Mouse (Mus musculus) layer of hippocampus, postnatal 36 days (tissue): ENCODE data around the gene Slit3. TPM values are rescaled to one million over a fixed set of nuclear protein-coding genes. Genes with fewer than 3 reads are reported as not detected.

Source experiments
- DNase-seq, 2 experiments: peaks; one replicate each; pipeline ENCODE4 v3.0.0; 2022
- total RNA-seq, 2 experiments: library from RNA; stranded (reverse); gene quantifications; 2 replicates each; pipeline ENCODE4 v1.2.3; 2021

Slit3 gene
- total RNA-seq, 2 experiments from 2014 or later: 91.0 to 112 TPM

DNA sequence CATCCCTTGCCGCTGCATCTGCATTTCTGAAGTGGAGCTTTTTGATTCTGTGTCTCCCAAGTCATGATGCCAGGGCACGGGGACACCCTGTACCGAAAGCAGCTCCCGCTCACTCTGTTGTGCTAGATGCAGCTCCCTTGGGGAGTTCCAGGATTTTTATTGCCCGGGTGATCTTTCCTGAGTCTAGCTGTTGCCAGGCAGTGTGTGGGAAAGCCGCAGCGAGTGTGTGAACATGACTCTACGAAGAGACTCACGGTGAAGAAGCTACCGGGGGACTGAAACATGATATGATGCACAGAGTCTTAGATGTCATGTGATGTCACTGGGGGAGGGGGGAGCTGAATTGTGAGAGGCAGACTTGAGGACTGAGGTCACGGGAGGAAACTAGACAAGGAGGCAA, 518.4 kb downstream of the Slit3 start:
- no peak for DNase-seq

DNA sequence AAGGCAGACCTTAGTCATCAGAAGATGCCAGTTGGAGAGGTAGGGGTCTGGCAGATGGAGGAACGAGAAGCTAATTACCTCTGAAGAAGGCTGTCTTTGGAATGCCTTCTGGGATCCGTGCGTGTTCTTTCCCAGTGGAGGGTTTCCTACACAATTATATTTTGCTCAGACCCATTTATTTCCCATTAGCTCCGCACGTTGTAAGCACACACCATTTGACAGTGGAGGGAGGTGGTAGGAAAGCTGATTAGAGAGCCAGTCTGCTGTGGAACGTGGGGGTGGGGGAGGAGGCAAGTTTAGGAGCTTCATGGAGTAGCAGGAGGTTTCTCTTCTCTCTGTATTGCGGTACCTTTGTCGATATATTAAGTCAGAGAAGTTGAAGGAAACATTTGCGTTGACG, 530.3 kb downstream of the Slit3 start:
- DNase-seq: no peak

DNA sequence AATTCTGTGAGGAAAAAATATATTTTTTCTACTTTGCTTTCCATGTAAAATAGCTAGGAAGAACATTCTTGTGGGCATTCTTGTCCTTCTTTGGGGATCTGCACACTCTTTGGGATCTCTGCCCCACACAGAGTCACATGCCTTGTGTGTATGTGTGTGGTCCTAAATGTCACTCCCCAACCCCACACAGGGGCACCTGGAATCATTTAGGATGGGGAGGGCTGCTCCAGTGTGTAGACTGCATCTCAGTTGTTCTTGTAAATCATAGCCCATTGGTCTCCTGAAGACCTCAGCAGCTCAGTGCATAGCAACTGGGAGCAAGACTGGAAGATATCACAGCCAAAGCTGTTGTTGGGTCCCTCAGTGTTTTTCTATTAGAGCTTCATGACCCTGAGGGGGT, 534.8 kb downstream of the Slit3 start:
- no peak for DNase-seq

DNA sequence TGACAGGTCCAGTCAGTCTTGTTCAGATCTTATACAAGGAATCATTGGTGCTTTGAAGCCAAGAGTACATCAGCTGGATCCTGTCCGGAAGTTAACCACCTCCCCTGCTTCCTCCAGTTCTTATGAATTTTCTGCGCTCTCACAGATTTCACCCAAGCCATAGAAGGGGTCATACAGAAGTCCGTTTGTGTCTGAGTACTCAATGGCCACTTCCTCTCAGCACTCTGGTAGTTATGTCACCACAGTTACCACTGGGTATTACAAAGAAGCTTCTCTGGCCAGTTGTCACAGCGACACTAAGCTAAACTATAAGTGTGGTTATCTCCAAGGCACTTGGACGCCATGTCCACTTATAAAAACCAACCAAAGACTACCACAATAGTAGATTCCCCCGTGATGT, 536.6 kb downstream of the Slit3 start:
- no peak for DNase-seq

DNA sequence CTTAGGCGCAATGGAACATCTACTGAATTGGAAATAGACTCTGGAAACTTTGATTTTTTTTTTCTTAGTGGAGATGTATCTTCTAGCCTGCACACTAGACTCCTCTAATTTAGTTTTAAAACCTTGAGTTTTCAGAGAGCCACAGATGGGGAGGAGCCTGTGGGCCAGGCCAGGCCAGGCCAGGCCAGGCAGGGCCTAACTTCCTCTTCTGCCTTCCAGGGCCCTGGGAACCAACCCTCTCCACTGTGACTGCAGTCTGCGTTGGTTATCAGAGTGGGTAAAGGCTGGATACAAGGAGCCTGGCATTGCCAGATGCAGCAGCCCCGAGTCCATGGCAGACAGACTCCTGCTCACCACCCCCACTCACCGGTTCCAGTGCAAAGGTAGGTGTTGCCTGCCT, 539.9 kb downstream of the Slit3 start:
- DNase-seq: no peak

DNA sequence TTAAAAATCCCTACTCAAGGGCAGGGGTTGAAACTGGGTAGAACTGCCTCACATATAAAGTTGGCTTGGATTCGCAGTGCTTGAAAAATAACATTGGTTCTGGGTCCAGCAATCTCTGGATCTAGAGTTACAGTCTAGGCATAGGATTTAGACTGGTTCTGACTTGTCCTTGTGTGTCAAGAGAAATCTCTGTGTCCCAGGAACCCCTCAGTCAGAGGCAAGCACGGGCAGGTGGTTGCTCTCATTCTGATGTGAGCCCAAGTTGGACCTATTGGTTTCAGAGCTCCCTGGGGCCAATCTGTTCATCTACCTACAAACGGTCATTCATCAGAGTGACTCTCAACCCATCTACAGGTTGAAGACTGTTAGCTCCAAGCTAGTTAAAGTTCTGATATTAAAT, 541.9 kb downstream of the Slit3 start:
- no peak for DNase-seq

DNA sequence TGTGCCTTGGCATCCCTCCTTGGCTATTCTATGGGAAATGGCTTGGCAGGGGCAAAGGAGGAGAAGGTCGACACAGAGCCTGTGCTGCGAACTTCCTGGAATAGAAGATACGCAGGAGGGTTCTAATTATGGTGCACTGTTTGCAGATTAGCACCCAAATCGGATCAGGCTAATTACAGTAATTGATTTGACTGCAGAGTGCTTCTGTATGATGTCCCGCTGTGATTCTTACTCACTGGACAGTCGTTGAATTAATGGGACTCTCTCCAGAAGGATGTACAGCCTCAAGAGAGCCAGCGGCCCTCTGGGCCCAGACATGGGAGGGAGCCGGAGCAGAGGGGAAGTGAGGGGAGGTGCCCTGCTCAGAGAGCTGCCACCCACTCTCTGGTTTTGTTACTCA, 542.6 kb downstream of the Slit3 start:
- DNase-seq: no peak

DNA sequence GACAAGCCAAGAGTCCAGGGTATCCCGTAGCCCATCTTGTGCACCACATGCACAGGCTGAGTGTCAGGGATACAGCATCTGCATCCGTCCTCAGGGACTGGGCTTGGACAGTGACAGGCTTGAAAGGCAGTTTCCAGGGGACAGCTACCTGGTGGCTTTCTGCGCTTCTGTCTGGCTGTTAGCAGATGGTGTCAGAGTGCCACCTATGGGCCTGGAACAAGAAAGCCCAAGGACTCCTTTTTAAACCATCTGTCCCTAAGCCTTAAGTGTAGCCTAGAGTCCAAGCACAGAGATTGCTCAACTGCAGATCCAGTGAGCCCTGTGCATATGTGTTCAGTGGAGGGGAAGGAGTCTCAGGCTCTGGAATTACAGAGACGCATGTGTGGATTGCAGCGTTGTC, 544.0 kb downstream of the Slit3 start:
- peak in 1 of 2 experiments; percentile 49 for DNase-seq

DNA sequence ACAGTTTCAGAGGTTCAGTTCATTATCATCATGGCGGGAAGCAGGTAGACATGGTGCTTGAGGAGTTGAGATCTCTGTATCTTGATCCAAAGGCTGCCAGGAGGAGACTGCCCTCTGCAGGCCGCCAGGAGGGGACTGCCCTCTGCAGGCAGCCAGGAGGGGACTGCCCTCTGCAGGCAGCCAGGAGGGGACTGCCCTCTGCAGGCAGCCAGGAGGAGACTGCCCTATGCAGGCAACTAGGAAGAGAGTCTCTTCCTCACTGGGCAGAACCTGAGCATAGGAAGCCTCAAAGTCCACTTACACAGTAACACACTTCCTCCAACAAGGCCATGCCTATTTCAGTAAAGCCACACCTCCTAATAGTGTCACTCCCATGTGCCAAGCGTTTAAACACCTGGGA, 546.4 kb downstream of the Slit3 start:
- DNase-seq: no peak

DNA sequence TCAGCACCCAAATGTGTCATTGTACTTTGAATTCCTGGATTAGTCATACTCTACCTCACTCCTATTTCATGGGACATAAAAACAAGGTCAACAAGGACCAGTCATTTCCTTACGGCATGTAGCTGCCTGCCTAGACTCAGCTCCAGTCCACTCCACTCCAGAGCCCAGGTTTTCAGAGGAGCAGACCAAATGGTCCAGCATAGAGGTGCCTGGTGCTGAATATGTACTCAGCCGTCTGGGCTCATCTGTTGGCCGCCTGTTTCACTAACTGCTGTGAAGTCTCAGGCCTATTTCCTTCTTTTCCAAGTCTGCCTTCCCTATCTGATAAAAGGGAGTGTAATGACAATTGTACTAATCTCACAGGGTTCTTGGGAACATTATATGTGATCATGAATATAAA, 547.1 kb downstream of the Slit3 start:
- peak in 1 of 2 experiments; percentile 48 for DNase-seq

DNA sequence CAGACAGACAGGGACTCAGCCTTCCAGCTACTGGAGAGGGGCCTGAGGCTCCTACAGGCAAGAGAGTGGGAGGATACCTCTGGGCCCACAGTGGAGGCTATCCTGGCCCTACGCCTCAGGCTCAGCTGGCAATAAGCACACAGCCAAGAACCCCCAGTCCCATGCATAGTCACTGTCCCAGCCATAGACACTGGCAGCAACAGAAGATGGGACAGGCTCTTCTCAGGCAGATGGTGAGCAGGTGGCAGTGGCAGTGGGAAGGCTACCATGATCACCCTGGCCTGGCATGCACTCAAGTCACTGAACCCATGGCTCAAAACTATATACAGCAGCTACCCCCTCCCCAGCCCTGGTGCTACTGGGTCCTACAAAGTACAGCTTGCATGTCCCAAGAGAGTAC, 547.7 kb downstream of the Slit3 start:
- DNase-seq: peak; percentile 57 to 63

DNA sequence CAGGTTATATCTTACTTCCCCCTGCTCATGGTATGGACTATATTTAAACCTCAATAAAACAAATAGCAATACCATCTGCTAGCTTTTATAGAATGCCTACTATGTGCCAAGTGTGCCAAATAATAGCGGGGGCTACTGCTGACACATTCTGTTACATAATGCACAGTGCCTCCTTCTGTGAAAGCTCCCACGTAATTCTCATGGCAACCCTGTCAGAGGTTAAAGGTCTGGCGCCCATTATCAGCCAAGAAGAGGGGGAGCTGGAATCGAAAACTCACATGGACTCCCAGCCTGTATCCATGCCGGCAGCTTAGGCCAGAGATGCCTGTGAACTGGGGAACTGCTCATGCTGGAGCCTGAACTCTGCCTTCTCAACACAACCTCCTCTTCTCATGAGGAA, 548.5 kb downstream of the Slit3 start:
- no peak for DNase-seq

DNA sequence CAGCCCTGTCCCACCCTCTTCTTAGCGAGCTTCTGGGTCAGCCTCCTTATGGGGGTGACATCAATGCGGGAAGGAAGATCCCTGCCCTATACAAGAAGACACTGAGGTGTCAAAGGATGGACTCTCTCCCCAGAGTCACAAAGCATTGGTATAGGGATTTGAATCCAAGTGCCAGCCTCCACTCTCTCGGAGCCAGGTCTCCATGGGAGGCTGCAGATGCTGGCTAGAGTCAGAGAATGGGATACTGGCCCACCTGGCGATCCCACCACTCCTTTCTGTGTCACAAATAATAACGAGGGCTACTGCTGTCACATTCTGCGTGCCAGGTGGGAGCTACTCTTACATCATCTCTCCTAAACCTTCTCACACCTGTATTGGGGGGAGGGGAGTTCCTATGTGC, 549.2 kb downstream of the Slit3 start:
- no peak for DNase-seq

DNA sequence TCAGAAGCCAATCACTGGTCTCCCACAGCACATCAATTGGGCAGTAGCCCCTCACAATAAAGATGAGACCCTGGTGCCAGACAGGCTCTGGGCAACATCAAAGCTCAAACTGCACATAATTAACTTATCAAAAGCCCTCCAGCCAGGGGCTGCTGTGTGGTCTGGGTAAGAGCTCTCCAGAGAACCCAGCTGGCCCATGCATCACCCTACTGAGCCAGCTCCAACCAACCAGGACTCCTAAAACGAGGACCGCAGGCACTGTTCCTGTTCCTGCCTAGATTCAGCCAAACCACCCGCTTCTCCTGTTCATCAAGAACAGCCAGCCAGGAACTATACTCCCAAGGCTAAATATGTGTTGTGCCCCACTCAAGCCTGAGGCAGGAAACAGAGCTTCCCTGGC, 549.7 kb downstream of the Slit3 start:
- DNase-seq: no peak

DNA sequence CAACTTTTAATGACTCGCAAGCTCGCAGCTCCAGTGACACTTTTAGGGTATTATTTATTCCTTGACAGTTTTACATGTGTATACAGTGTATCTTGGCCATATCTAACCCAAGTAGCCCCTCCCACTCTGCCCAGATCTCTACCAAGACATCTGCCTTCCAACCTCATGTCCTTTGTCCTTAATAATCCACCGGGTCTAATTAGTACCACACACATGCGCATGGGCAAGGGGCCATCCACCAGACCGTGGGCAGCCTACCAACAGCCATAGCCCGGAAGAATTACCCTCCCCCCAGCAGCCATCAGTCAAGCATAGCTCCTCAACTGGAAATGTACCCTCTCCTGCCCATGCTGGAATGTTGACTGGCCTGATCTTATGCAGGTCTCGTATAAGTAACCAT, 552.0 kb downstream of the Slit3 start:
- DNase-seq: no peak

DNA sequence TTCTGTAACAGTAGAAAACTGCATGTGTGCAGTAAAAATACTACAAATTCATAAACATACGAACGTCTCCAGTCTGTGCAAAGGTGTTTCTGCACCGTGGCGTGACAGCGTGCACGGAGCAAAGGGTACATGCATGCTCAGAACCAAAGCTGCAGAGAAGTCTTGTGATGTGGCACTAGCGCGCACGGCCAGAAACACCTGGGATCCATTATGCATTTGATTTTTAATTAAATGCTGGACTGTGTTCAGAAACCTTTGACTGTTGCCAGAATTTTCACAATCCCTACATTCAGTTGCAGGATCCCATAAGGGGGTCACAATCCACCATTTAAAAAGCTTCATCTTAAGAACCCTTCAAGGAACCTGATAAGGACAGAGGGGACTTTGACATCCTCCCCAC, 553.2 kb downstream of the Slit3 start:
- no peak for DNase-seq

DNA sequence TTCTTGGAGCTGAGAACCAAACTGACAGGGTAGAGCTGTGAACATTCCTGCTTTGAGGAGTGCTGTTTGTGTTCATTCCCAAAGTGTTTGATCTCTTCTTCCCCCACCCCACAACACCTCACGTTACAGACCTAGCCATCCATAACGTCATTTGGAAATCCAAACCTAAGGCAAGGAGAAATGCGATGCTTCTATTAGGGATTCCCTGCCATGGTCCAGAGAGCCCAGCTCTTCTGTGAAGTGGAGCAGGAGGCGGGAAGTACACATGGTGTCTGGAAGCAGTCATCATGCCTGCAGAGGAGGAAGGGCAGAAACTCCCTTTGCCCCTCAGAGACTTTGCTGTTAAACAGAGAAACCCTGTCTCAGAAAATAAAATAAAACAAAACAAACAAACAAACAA, 555.7 kb downstream of the Slit3 start:
- DNase-seq: no peak

DNA sequence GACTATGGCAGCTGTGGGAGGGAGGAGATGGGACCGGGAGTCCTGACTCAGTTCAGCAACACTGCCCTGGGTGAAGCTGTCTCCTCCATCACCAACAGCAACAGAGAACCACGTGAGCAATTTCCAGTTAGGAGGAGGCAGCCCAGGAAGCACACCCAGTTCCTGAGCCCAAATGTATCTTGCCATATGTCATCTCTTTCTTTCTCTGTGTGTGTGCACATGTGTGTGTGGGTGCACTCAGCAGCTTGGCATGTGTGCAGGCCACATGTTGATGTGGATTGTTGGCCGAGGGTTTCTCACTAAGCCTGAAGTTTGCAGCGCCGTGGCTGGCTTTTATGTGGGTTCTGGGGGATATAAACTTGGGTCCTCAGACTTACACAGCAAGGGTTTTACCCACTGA, 559.0 kb downstream of the Slit3 start:
- DNase-seq: peak; percentile 77 to 80

DNA sequence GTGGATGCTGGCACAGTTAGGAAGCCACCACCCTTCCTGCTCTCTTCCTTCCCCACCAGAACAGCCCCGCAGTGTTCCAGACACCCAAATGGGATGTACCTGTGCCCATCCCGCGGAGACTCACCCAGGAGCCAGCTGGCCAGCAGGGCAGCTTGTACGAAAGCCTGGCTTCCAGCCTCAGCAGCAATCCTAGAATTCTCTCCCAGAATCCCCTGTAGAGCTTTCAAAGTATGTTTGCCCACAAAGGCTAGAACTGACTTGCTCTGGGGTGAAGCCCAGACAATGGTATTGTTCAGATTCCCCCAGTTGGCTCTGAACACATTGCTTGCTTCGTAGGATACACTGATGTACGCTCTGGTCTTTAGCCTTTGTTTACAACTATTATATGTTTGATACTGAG, 566.3 kb downstream of the Slit3 start:
- no peak for DNase-seq

DNA sequence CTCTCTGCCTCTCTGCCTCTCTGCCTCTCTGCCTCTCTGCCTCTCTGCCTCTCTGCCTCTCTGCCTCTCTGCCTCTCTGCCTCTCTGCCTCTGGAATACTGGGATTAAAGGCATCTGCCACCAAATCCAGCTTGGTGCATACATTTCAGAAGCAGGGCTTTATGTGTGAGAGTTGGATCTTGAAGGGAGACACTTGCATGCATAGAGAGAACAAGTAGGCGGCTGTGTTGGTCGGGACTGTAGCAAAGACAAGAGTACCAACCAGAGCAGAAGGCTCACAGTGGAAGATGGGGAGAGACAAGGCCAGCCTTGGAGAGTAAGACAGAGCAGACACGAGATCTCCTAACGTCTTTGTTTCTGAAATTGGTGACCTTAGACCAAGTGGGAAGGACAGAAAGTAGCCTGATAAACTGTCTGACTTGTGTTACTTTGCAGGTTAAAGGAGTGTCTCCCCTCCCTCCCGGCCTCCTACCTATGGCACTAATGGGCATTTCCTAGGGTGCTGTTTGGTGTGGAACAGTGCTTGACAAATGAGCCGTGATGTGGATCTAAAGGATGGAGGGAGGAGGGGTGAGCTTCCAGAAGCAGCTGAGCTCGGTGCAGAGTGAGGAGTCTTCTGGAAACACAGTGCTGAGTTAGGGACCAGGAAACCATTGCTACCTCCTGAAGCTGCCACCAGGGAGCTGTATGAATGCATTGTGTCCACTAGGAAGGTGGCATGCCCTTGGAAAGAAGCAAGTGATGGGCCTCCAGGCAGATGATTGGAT, 569.7 kb downstream of the Slit3 start:
- DNase-seq: no peak

DNA sequence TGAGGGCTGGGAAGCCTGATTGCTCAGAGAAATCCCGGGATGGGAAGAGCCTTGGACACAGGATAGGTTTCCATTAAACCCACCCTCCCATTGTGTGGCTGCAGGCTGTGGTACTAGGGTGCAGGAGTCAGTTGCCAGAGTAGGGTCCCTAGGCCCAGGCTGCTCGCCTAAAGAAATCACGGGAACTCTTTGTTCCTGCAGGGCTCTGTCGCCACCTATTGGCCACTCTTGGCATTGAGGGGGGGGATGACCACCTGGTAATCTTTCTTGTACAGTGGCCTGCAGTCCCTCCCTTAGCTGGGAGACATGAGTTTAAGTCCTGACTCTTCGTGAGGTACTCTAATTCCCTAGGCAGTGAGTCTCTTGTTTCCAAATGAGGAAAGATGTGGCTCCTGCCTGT, 572.1 kb downstream of the Slit3 start:
- no peak for DNase-seq

DNA sequence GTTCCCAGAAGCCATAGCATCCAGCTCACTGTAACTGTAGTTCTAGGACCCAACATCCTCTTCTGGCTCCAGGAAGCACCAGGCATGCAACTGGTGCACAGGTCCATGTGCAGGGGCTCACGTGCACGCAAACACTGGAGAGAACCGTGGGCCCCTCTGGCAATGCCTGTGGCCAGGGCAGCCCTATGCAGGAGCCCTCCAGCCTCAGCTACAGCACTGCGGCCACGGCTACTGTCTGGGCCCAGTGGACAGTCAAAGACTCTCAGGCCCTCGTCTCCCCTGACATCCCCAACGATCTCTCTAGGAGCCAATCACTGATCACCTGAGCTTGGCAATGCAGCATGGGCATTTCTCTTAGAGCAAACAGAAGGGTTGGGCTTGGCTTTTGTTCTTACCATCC, 572.6 kb downstream of the Slit3 start:
- no peak for DNase-seq

DNA sequence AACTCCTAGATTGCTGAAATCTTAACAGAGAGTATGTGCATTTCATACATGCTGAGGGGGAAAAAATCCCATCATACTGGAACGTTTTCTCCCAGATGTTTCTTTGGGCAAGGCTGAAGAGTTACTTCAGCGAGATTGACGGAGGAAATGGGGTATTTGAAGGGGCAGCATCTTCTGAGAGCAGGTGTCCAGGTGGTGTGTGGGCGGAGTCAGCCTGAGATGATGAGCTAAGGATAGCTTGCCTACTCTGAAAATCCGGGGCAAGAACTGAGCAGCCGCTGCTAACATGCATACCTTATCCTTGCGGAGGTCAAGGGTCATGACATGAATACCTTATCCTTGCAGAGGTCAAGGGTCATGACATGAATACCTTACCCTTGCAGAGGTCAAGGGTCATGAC, 576.5 kb downstream of the Slit3 start:
- no peak for DNase-seq

DNA sequence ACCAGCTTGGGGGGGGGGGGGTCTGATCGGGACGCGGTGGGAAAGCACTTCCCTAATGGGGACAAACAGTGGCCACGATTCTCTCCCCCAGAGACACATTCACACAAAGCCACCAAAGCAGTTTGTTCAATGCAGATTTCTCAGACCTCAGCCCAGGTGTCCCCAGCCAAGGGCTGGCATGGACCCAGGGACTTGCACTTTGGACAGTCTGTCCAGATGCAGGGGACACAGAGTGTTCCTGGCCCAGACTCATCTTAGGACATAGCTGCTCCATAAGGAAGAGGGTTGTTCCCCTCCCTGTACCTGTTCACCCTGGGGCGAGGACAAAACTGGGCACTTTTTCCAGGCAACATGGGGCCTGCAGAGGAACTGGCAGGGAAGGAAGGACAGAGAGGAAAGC, 577.9 kb downstream of the Slit3 start:
- no peak for DNase-seq

DNA sequence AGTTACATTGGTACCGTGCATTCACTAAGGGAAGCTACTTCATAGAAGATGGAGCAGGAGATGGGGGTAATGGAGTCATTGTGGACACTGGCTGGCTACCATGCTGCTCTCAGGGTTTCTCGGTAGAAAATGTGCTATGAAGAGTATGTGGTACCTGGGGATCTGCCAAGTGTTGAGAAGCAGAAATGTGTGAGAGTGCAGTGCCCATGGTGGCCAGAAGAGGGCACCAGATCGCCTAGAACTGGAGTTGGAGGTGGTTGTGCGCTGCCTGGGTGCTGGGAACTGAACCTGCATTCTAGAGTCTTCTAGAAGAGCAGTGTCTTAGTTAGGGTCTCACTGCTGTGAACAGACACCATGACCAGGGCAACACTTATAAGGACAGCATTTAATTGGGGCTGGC, 582.4 kb downstream of the Slit3 start:
- no peak for DNase-seq
